Mouse (Mus musculus) gastrocnemius, postnatal 36 days (tissue): ENCODE measurements around the gene Zdhhc17. TPM values are rescaled to one million over a fixed set of nuclear protein-coding genes. Genes with fewer than 3 reads are reported as not detected.

Experiments
- DNase-seq, 2 experiments: peaks; one replicate each; pipeline ENCODE4 v3.0.0; 2022
- intact Hi-C: fragments of 180-260 bp; cut with DNase I; formaldehyde crosslinking; loops from one replicate; pipeline ENCODE4 v1.15.1; 2025
- total RNA-seq, 2 experiments: library from RNA; stranded (reverse); gene quantifications; 2 replicates each; pipeline ENCODE4 v1.2.3; 2021

Zdhhc17 gene
- total RNA-seq, 2 experiments from 2014 or later: 19.0 to 19.2 TPM

GRCm38 (mm10) chr10:110962172-110962571, 47.8 kb downstream of the Zdhhc17 start:
- intact Hi-C loops: no loop called here
- no peak for DNase-seq

GRCm38 (mm10) chr10:110960841-110961240, 49.1 kb downstream of the Zdhhc17 start:
- no peak for DNase-seq
- intact Hi-C loops: no loop called here

DNA sequence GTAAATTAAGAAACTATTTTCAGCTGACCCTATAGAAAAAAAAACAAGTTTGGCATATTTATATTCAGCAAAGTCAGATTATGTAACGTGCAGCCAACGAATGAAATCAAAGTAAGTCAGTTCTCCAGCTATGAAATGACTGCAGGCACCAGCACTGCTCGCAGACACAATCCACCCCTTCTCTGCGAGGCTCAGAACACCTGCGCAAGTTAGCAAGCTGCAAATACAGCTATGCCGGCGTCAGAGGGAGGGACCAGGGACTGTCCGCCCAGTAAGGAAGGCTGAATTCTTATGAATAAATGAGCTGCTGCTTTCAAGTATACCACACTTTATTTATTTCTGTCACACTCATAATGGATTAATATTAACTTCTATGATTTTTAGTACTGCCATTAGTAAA, 50.2 kb downstream of the Zdhhc17 start:
- no peak for DNase-seq
- intact Hi-C loops: loop anchor here (5.0 kb wide), 1 partner anchor 147 kb away; no protein-coding TSS in a partner anchor

DNA sequence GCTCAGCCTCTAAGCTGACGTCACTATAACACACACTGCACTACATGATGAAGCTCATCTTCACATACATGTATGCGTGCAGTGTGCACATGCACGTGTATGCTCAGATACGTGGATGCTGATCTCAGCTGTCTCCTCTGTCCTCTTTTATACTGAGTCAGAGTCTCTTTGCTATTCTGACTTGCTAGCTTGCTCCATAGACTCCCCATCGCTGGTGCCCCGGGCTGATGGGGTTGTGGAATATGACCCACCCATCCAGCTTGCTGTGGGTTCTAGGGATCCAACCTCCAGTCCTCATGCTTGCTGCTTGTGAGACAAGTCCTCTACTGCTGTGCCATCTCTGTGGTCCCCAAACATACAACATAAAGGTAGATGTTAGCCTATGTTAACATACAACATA, 51.1 kb downstream of the Zdhhc17 start:
- intact Hi-C loops: loop anchor here (5.0 kb wide), 1 partner anchor 147 kb away; no protein-coding TSS in a partner anchor

GRCm38 (mm10) chr10:110952937-110953451, 56.9 kb downstream of the Zdhhc17 start:
- DNase-seq: peak; percentile 51 to 73
- intact Hi-C loops: no loop called here

More for the DNA sequence above, 51.1 kb downstream of the Zdhhc17 start:
- DNase-seq: no peak

DNA sequence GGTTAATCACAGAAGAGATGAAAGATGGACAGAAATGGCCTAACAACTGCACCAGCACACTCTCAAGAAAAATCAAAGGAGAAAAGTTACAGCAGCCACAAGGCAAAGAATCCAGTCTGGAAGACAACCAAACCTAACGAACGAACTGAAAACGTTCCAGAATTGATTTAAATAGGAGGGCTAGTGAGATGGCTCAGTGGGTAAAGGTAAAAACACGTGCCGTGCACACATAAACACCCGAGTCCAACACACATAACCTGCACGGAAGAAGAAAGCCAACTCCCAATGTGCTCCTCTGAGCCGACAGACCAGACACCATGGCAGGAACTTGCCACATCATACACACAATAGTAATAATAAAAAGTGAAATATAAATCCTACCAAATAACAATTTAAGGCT, 57.7 kb downstream of the Zdhhc17 start:
- DNase-seq: no peak
- intact Hi-C loops: no loop called here

- intact Hi-C loops: no loop called here
- DNase-seq: no peak
Observed at GRCm38 (mm10) chr10:110951748-110952147, 58.2 kb downstream of the Zdhhc17 start.

- intact Hi-C loops: no loop called here
- DNase-seq: no peak
Observed at GRCm38 (mm10) chr10:110951112-110951511, 58.8 kb downstream of the Zdhhc17 start.

DNA sequence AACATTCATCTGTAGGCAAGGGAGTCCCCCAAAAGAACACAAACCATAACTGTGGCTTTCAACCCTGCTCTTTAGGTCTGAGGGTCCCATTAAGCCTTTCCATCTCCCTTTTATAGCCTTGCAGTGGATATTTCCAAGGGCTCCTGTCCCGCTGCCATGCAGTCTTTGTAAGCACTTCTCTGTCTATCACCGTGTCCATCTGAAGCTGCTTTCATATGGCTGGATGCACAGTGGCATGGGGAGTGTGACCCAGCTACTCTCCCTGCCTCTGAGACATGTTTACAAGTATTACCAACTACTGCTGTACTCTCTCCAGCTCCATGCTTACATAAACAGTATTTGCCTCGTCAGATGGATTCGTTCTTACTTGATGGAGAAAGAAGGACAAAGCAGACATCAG, 62.4 kb downstream of the Zdhhc17 start:
- intact Hi-C loops: no loop called here
- no peak for DNase-seq

DNA sequence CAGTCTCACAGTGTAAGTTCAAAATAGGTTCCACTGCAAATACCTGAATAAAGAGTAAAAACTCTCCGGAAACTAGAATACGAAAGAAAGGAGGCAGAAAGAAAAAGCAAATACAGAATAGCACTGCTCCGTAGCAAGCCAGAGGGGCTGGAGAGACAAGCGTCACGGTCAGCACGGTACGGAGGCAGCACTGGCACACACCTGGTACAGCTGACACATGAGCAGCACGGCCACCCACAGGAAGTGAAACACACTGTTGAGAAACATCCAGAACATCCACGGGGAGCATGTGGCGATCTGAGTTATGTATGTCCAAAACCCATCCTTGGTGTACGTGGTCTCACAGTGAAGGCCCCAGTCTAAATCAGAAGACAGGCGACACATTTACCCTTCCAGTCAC, 64.0 kb downstream of the Zdhhc17 start:
- intact Hi-C loops: no loop called here
- DNase-seq: no peak

DNA sequence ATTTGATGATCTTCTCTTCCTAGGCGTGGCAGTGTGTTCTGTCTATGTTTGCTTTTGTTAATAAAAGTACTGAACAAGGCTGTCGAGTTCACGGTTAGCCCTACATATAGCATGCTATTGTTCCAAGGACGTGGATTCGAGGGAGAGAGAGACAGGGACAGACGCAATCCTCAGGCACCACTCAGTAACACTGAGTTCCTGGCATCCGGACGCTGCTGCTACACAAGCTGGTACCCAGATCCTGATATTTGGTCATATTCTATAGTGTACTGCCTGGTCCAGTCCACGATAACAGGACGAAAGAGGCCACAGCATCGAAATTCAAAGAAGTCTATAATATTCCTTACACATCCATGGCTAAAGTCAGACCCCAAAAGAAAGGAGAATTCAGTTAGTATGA, 65.8 kb downstream of the Zdhhc17 start:
- DNase-seq: no peak
- intact Hi-C loops: no loop called here

GRCm38 (mm10) chr10:110942806-110943205, 67.1 kb downstream of the Zdhhc17 start:
- intact Hi-C loops: no loop called here
- DNase-seq: no peak

DNA sequence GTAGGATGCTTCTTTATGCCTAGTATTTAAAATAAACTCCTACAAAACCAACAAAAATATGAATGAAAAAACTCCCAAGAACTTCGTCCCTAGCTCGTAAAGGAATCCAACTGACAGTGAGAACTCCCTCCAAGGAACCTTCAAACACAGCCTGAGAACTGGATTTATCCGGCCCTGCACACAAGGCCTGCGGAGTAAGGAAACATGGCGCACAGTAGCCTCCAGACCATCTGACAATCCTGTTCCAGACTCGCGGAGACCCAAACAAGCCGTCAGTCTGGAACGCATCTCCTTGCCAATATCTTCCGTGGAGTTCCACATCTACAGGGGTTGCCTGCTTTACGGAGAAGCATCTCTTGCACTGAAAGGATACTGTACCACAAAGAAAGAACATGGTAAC, 68.0 kb downstream of the Zdhhc17 start:
- intact Hi-C loops: no loop called here
- DNase-seq: no peak

DNA sequence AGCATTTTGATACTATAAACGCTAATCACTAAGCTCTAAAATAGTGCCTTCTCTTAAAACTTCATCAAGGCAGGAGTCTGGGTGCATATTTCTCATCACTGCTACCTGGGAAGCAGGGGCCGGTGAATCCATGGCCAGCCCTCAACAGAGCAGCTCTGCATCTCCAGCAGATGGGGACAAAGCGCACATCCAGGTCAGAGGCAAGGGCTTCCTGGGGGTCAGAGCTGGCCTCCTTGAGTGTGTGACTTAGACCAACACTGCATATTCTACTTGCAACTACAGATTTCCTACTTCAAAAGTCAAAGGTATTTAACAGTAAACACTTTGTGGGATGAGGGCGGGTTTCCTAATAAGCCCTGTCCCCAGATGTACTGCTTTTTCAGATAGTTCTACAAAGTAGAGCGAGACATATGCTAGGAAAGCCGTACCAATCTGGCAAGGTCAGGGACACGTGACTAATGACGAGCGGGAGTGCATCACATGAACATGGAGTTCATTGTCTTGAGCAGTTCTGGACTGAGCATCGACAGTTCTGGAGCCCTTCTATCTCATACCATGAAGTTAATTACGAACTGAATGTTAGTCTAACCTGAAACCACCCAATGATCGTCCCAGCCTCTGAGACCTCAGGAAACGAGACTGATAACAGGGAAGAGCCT, 69.1 kb downstream of the Zdhhc17 start:
- DNase-seq: no peak
- intact Hi-C loops: no loop called here

GRCm38 (mm10) chr10:110939717-110940116, 70.2 kb downstream of the Zdhhc17 start:
- DNase-seq: no peak
- intact Hi-C loops: loop anchor here (10.0 kb wide), 1 partner anchor 145 kb away; no protein-coding TSS in a partner anchor

- no peak for DNase-seq
- intact Hi-C loops: loop anchor here (10.0 kb wide), 1 partner anchor 144 kb away; no protein-coding TSS in a partner anchor
Observed at GRCm38 (mm10) chr10:110938841-110939549, 70.9 kb downstream of the Zdhhc17 start.

GRCm38 (mm10) chr10:110938361-110938760, 71.6 kb downstream of the Zdhhc17 start:
- peak in 1 of 2 experiments; percentile 24 for DNase-seq
- intact Hi-C loops: loop anchor here (10.0 kb wide), 1 partner anchor 144 kb away; no protein-coding TSS in a partner anchor

GRCm38 (mm10) chr10:110935669-110936068, 74.3 kb downstream of the Zdhhc17 start:
- intact Hi-C loops: loop anchor here (10.0 kb wide), 1 partner anchor 141 kb away; no protein-coding TSS in a partner anchor
- no peak for DNase-seq

DNA sequence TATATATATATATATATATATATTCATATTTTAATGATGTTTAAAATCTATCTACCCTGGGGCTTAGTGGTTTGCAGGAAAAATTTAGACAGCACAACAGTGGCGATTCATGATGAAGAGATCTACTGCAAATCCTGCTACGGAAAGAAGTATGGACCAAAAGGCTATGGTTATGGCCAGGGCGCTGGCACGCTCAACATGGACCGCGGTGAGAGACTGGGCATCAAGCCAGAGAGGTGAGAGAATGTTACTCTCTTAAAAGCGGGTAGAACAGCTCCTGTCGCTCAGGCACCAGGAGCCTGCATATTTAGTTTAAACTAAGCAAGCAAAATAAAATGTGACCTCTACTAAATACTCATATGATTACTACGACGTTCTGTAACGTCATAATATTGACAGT, 74.9 kb downstream of the Zdhhc17 start:
- intact Hi-C loops: loop anchor here (10.0 kb wide), 1 partner anchor 140 kb away; no protein-coding TSS in a partner anchor
- DNase-seq: no peak

DNA sequence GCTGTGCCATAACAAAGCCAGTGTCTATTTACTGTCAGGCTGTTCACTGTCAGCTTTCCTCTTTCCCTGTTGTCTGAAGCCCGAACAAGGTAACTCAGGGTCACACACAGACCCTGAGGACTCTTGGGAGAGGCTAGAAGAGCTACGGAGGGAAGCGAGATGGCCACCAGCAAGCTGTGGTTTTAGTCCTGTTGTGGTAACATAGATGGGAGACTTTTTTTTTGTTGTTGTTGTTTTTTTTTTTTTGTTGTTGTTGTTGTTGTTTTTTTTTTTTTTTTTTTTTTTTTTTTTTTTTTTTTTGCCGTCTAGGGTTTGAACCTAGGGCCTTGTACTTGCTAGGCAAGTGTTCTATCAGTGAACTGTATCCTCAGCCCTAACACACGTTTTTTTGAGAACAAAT, 76.4 kb downstream of the Zdhhc17 start:
- DNase-seq: no peak
- intact Hi-C loops: loop anchor here (10.0 kb wide), 1 partner anchor 139 kb away; no protein-coding TSS in a partner anchor

- intact Hi-C loops: loop anchor here (10.0 kb wide), 1 partner anchor 137 kb away; no protein-coding TSS in a partner anchor
- DNase-seq: no peak
Observed at GRCm38 (mm10) chr10:110931913-110932560, 77.9 kb downstream of the Zdhhc17 start.
